ENCODE assay signal across 16 mouse cellular contexts in the genomic region with DNA sequence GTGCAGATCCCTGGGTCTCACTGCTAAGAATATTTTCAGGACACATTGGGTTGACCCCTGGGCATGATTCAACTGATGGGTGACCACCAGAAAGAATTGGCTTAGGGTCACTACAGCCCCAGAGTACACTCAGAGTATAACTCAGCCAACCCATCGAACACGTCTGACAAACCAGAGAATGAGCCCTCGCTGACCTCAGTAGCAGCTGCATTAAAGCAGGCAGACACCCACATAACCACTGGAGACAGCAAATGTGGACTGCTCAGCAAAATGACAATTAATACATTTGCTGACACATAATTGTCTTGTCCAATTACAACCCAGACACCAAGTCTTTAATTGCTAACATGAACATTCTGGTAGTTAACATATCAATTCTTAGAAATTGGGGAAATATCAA.
"Had no signal": no experiment of that assay in that cellular context is flagged by ENCODE, and none has a peak within 500 bp of the region (broad histone marks: within the 10 kb centered on the region; RNA-seq: fewer than 3 reads in every experiment).

No protein-coding gene starts in this region.

- H3K9me3 ChIP-seq: neural tube, embryonic 13.5 days; neural tube, embryonic 15.5 days; stomach, embryonic 15.5 days had no signal

- H3K27ac ChIP-seq: neural tube, embryonic 13.5 days; neural tube, embryonic 15.5 days; stomach, embryonic 15.5 days; stomach, postnatal 0 days had no signal

- H3K4me1 ChIP-seq: neural tube, embryonic 15.5 days; stomach, embryonic 15.5 days had no signal

- H3K4me2 ChIP-seq: neural tube, embryonic 13.5 days; neural tube, embryonic 15.5 days; stomach, embryonic 15.5 days had no signal

- H3K9ac ChIP-seq: neural tube, embryonic 13.5 days; neural tube, embryonic 15.5 days; stomach, embryonic 15.5 days had no signal

- H3K27me3 ChIP-seq: neural tube, embryonic 13.5 days; neural tube, embryonic 15.5 days; stomach, embryonic 15.5 days had no signal

- H3K36me3 ChIP-seq: neural tube, embryonic 13.5 days; neural tube, embryonic 15.5 days; stomach, embryonic 15.5 days had no signal

- H3K4me3 ChIP-seq: neural tube, embryonic 13.5 days; neural tube, embryonic 15.5 days; stomach, embryonic 15.5 days had no signal

- DNase-seq: retina, postnatal 1 day; right cerebral cortex, adult 18-20 months; right cerebral cortex, postnatal 14 days; right cerebral cortex, postnatal 25 days; right cerebral cortex, postnatal 4 days; spleen, adult 18-20 months; thymus, adult 18-20 months; thymus, adult 2 months; thymus, postnatal 14 days; thymus, postnatal 25 days; thymus, postnatal 36 days; thymus, postnatal 4 days had no signal
